Mouse (Mus musculus) heart, embryonic 14.5 days (tissue): ENCODE data around the gene Thsd7a. TPM values are rescaled to one million over a fixed set of nuclear protein-coding genes. Genes with fewer than 3 reads are reported as not detected.

Experiments
- ATAC-seq: fragments of 200-750 bp; cut with Nextera tagmentation; 2 replicates; pipeline ENCODE4 v1.8.0; 2017; ENCODE audit warnings: low read depth, moderate TSS enrichment; ENCODE audit not compliant: insufficient number of reproducible peaks, insufficient read depth, low FRiP score
- H3K27ac ChIP-seq, 2 experiments: fragments of 200-500 bp in 1 of 2; fragments of 300-500 bp in 1 of 2; sonication (generic) in 1 of 2; replicated peaks in 1 of 2; 2 replicates each; pipeline ENCODE4 v1.5.1; 2012 to 2014; ENCODE audit warnings: low read depth in 2 of 2, low read length in 2 of 2, control low read depth in 1 of 2, mild to moderate bottlenecking in 1 of 2, mixed read lengths in 1 of 2; ENCODE audit not compliant: control insufficient read depth in 1 of 2, insufficient read depth in 1 of 2
- H3K27me3 ChIP-seq: fragments of 300-500 bp; sonication (generic); 2 replicates; pipeline ENCODE4 v1.6.1; 2014; ENCODE audit warnings: mild to moderate bottlenecking, low read length, control low read depth; ENCODE audit not compliant: control insufficient read depth, insufficient read depth
- H3K36me3 ChIP-seq: fragments of 300-500 bp; sonication (generic); 2 replicates; pipeline ENCODE4 v1.6.1; 2014; ENCODE audit warnings: mild to moderate bottlenecking, control low read depth, low read length, mixed read lengths; ENCODE audit not compliant: control insufficient read depth, insufficient read depth
- H3K4me1 ChIP-seq, 2 experiments: fragments of 200-500 bp in 1 of 2; fragments of 300-500 bp in 1 of 2; sonication (generic) in 1 of 2; 2 replicates each; pipeline ENCODE4 v1.6.1; 2012 to 2014; ENCODE audit warnings: low read length in 2 of 2, control low read depth in 1 of 2, mixed read lengths in 1 of 2; ENCODE audit not compliant: control insufficient read depth in 2 of 2, insufficient read depth in 2 of 2
- H3K4me2 ChIP-seq: fragments of 300-500 bp; sonication (generic); 2 replicates; pipeline ENCODE4 v1.6.1; 2014; ENCODE audit warnings: mild to moderate bottlenecking, low read length
- H3K4me3 ChIP-seq, 2 experiments: fragments of 200-500 bp in 1 of 2; fragments of 300-500 bp in 1 of 2; sonication (generic) in 1 of 2; 2 replicates each; pipeline ENCODE4 v1.5.1; 2012 to 2014; ENCODE audit warnings: low read length in 2 of 2, mild to moderate bottlenecking in 2 of 2, control low read depth in 1 of 2, low read depth in 1 of 2, moderate library complexity in 1 of 2; ENCODE audit not compliant: control insufficient read depth in 1 of 2, insufficient read depth in 1 of 2
- H3K9ac ChIP-seq: fragments of 300-500 bp; sonication (generic); 2 replicates; pipeline ENCODE4 v1.6.1; 2014; ENCODE audit warnings: mild to moderate bottlenecking, low read length
- H3K9me3 ChIP-seq: fragments of 300-500 bp; sonication (generic); 2 replicates; pipeline ENCODE4 v1.6.1; 2016; ENCODE audit warnings: low read length, control low read depth; ENCODE audit not compliant: control insufficient read depth
- WGBS: fragments of 180-500 bp; shearing (Covaris S2); extraction: QIAGEN DNeasy Blood & Tissue Kit; methylation state at CpG from one replicate; pipeline ENCODE4 v1.1.7; 2014; 5-methylcytosine and 5-hydroxymethylcytosine counted together
- polyA plus RNA-seq: library from polyadenylated mRNA; unstranded; fragments of >200 nt; fragmentation: Nextera tagmentation; extraction: Ambion mirVana; gene quantifications from 2 replicates; pipeline ENCODE4 v1.2.1, GENCODE M21; 2014

The Thsd7a gene
- polyA plus RNA-seq, 1 experiment from 2014 or later: 3.8 TPM

GRCm38 (mm10) chr6:12439561-12439960 lies 309.6 kb downstream of the Thsd7a start:
- Histone ChIP-seq H3K9ac (no peak overlapping the region), H3K9me3 (no peaks in the 10 kb centered on the region), H3K4me1 (no peaks in the 10 kb centered on the region), H3K27ac (no peak overlapping the region), H3K27me3 (no peaks in the 10 kb centered on the region), H3K36me3 (no peaks in the 10 kb centered on the region), H3K4me3 (no peak overlapping the region), H3K4me2 (no peak overlapping the region)
- no peak for ATAC-seq

DNA sequence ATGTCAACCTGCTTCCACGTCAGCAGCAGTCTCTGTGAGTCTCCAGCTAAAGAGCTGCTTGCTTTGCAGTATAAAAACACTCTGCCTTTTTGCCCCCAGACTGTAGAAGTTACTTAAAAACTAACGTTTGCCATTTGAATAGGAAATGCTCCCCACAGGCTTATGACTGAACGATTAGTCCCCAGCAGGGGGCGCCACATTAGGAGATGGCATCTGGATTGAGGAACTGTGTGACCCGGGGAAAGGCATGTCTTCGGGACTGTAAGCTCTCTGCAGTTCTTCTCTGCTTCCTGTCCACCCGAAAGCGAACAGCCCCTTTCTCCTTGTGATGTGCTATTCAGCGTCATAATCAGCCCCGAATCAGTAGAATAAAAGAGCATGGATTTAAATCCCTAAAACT lies 330.1 kb downstream of the Thsd7a start:
- H3K4me2 ChIP-seq: no peak overlapping the region
- no peak for ATAC-seq
- H3K9ac ChIP-seq: no peak overlapping the region
- H3K36me3 ChIP-seq: no peaks in the 10 kb centered on the region
- H3K4me3 ChIP-seq: no peak overlapping the region
- H3K4me1 ChIP-seq: no peaks in the 10 kb centered on the region
- H3K9me3 ChIP-seq: no peaks in the 10 kb centered on the region
- H3K27ac ChIP-seq: no peak overlapping the region
- WGBS: 84% methylated on average over 10 of the region's 10 CpGs
- H3K27me3 ChIP-seq: no peaks in the 10 kb centered on the region

GRCm38 (mm10) chr6:12416976-12417375 lies 332.2 kb downstream of the Thsd7a start:
- Histone ChIP-seq H3K4me2 (no peak overlapping the region), H3K4me1 (no peaks in the 10 kb centered on the region), H3K9ac (no peak overlapping the region), H3K27ac (no peak overlapping the region), H3K9me3 (no peaks in the 10 kb centered on the region), H3K4me3 (no peak overlapping the region), H3K36me3 (no peaks in the 10 kb centered on the region), H3K27me3 (no peaks in the 10 kb centered on the region)
- no peak for ATAC-seq
- 58% methylated on average over 4 of the region's 4 CpGs for WGBS

- 77% methylated on average over 2 of the region's 2 CpGs for WGBS
- Histone ChIP-seq H3K27ac (no peak overlapping the region), H3K4me2 (no peak overlapping the region), H3K9me3 (no peaks in the 10 kb centered on the region), H3K9ac (no peak overlapping the region), H3K4me1 (no peaks in the 10 kb centered on the region), H3K4me3 (no peak overlapping the region), H3K36me3 (no peaks in the 10 kb centered on the region), H3K27me3 (no peaks in the 10 kb centered on the region)
- ATAC-seq: no peak
These were observed 344.8 kb downstream of the Thsd7a start for GRCm38 (mm10) chr6:12404441-12404840.

DNA sequence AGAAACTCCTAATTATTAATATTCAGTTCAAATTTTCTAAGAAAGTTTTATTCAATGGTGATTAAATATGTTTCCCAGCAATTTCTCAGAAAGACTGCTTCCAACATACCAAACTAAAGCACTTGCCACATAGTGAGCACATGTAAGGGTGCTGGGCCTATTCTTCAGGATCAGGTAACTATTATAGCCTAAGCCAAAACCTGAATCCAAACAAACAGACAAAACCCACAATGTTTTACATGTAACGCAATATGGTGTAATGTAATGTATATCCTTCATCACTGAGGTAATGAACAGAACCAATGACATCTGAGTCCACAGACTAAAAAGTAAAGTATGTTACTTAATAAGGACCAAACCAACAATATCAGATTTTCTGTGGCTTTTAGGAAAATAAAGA lies 346.2 kb downstream of the Thsd7a start:
- Histone ChIP-seq H3K9ac (no peak overlapping the region), H3K27me3 (no peaks in the 10 kb centered on the region), H3K4me2 (no peak overlapping the region), H3K36me3 (no peaks in the 10 kb centered on the region), H3K27ac (no peak overlapping the region), H3K4me3 (no peak overlapping the region), H3K4me1 (no peaks in the 10 kb centered on the region), H3K9me3 (no peaks in the 10 kb centered on the region)
- 100% methylated on average over 1 of the region's 1 CpGs for WGBS
- no peak for ATAC-seq

DNA sequence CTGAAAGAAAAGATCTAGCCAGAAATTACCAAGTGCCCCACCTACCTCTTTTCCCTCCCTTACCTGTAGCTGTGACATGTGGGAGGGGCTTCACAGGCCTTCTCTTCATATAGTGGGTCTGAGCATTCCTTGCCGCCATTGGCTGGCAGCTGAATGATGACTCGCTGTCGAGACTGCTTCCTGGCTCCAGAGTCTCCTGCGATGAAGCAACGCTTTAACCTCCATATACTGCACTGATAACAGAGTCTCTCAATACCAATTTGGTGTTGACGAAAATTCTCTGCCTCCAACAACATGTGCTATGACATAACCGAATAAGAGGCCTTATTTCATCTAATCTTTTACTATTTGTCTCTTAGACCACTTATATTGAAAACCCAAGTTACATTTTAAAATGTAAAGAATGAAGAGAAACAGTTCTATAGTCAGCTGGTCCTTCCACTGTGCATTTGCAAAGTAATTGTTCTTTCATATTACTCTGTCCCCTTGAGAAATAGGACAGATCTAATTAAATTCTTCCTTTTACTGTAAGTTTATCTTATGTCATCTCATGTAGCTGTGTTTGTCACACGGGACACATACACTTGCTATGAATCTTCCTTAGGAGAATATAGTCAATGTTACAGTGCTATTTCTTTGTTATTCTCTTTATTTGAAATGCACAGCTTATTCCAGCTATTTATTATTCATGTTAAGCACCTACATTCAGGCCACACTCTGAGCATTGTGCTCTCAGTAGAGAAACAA lies 351.3 kb downstream of the Thsd7a start:
- no peak overlapping the region for H3K4me2 ChIP-seq
- H3K4me1 ChIP-seq: 0 out of 4 replicates have a peak, but pooled peaks cover 0 to 4% of the 10 kb centered on the region in 2 experiments
- H3K27ac ChIP-seq: no peak overlapping the region
- no peak overlapping the region for H3K9ac ChIP-seq
- ATAC-seq: no peak
- H3K36me3 ChIP-seq: no peaks in the 10 kb centered on the region
- no peaks in the 10 kb centered on the region for H3K27me3 ChIP-seq
- no peaks in the 10 kb centered on the region for H3K9me3 ChIP-seq
- no peak overlapping the region for H3K4me3 ChIP-seq
- 77% methylated on average over 8 of the region's 8 CpGs for WGBS

GRCm38 (mm10) chr6:12393574-12394380 lies 355.4 kb downstream of the Thsd7a start:
- 0 out of 4 replicates have a peak, but pooled peaks cover 0 to 4% of the 10 kb centered on the region in 2 experiments for H3K4me1 ChIP-seq
- H3K4me2 ChIP-seq: no peak overlapping the region
- no peaks in the 10 kb centered on the region for H3K27me3 ChIP-seq
- no peaks in the 10 kb centered on the region for H3K9me3 ChIP-seq
- H3K4me3 ChIP-seq: no peak overlapping the region
- ATAC-seq: 0 out of 2 replicates have a peak, but pooled peaks have one; percentile 50
- H3K9ac ChIP-seq: no peak overlapping the region
- peak overlapping the region; percentile 19 to 33; a peak in 1 of 4 replicates for H3K27ac ChIP-seq
- H3K36me3 ChIP-seq: no peaks in the 10 kb centered on the region
- WGBS: 31% methylated on average over 2 of the region's 2 CpGs
